Mouse (Mus musculus) heart, adult 11 months (tissue): ENCODE measurements at regions not wholly inside any gene's neighbourhood (a gene's known extent, or its start where the extent isn't known, plus 50 kb on each side); places are given as distances from the start of the nearest gene placed in this dataset.

Source experiments
- DNase-seq: peaks from one replicate; pipeline ENCODE4 v3.0.0; 2022

GRCm38 (mm10) chr13:110911866-110912265 is 342.9 kb upstream of the Actbl2 start:
- DNase-seq: no peak

GRCm38 (mm10) chr13:110913177-110913576 is 341.6 kb upstream of the Actbl2 start:
- no peak for DNase-seq

DNA sequence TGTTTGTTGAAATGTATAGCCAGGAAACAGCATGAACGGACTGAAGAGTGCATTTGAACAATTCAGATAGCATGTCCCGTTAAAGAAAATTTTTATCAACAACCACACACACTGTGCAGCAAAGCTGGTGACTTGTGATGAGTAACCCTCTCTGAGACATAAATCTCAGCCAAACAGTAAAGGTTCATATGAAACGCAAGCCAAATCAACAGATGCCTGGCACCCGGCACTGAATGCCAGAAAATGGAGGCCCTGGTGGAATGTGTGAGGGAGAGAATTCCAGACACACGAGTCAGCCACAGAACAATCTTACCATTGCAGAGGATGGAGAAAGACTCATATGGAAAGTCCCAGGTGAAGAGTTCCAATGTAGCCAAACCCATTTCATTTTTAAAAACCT is 341.1 kb upstream of the Actbl2 start:
- no peak for DNase-seq

- no peak for DNase-seq
Measured at GRCm38 (mm10) chr13:110915161-110915560, 339.7 kb upstream of the Actbl2 start.

GRCm38 (mm10) chr13:110923936-110924335 is 330.9 kb upstream of the Actbl2 start:
- DNase-seq: no peak

- no peak for DNase-seq
Measured at GRCm38 (mm10) chr13:110924897-110925296, 329.9 kb upstream of the Actbl2 start.

DNA sequence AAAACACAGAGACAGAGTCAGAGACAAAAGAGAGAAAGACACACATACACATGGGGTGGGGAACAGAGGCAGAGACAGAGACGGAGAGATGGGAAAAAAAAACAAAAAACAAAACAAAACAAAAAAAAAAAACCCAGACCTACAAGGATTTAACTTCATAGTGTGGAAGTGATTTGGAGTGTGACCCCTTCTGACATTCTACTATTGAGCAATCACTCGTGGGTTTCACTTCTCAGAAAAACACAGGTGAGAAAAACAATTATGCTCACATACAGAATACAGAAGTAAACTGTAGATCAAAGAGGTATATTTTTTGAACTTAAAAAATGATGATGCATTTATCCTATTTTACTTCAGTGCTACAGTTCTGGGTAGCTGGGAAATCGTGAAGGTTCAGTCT is 326.7 kb upstream of the Actbl2 start:
- DNase-seq: no peak

- no peak for DNase-seq
Measured at GRCm38 (mm10) chr13:110928894-110929293, 325.9 kb upstream of the Actbl2 start.

DNA sequence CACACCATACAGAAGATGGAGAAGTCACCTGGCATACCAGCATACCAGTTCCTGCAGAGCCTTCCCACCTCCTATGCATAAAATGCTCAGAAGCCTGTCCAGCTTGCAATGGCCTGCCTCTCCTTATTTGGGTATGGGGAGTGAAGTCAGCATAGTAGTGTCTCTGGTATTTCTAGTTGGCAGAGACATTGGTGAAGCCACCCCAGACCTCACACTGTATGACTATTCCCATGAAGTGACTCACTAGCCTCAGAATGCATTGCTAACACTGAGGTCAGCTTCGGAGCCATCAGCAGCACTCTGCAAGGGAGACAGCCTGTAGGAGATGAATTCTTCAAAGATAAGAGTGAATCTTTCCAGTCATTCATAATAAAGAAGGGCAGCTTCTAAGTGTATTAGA is 325.2 kb upstream of the Actbl2 start:
- peak; percentile 93 for DNase-seq

- DNase-seq: peak; percentile 89
Measured at GRCm38 (mm10) chr13:110941587-110941986, 313.2 kb upstream of the Actbl2 start.

DNA sequence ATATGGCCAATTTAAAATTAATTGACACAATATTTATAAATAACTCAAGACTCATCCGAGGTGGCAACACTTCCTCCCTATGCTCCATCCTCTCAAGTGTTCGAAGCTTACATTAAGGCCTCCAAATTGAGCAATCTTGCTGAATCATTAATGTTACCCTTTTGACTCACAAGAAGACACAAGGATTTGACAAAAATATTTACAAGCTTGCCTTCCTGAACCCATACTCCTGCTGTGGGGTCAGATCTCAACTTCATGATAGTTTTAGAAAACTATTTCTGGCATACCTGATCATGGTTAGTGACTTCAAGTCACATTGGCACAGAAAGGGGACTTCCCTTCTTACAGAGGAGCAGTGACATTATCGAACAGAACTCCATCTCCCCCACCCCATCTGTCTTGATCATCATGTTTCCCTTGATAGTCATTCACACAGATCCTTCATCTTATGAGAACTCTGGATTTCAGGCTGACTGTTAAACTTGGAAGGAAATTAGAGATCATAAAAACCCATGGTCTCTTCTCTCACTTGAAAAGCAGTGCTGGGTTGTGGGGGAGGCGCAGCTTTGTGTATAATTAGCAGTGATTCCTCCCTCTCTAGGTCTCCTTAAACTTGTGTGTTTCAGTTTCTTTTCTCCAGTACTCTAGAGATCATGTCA is 311.7 kb upstream of the Actbl2 start:
- DNase-seq: peak; percentile 35

- DNase-seq: no peak
Measured at GRCm38 (mm10) chr13:110944061-110944460, 310.8 kb upstream of the Actbl2 start.

- DNase-seq: peak; percentile 62
Measured at GRCm38 (mm10) chr13:110944683-110945082, 310.1 kb upstream of the Actbl2 start.

DNA sequence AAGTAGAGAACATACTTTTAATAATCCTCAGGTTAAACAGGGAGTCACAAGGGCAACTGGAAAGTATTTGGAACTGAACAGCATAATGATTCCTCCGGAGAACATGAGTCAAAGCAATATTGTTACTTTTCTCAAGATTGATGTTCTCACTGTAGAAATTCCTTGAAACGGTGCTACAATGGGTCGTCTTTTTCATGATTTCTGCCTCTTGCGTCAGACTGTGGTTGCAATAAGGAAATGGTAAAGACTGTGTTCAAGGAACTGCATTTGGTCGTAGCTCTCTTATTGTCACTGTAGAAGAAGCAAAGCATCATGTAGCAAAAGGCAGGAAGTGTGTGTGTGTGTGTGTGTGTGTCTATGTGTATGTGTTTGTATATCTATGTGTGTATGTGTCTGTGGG is 294.6 kb upstream of the Actbl2 start:
- no peak for DNase-seq

DNA sequence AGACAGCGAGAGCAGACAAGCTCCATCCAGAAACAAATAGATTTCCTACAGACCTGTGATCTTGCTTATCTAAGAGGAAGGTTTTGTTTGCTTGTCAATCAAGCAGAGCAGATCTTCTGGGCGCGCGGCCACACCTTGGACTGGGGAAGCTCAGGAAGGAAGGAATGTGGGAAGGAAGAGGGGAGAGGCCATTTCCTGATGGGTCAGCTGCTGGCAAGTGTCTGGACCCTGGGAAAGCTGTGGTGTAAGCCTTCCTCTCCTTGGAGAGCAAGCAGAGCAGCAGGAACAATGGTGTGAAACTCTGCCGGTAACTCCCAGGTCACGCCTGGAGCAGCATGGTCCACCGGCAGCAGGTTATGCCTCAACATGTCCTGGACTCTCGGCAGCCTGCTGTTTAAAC is 287.7 kb upstream of the Actbl2 start:
- peak; percentile 97 for DNase-seq

GRCm38 (mm10) chr13:110967626-110968506 is 286.9 kb upstream of the Actbl2 start:
- DNase-seq: peak; percentile 96

- DNase-seq: peak; percentile 92
Measured at GRCm38 (mm10) chr13:110968507-110968905, 286.3 kb upstream of the Actbl2 start.

- no peak for DNase-seq
Measured at GRCm38 (mm10) chr13:110977379-110977778, 277.4 kb upstream of the Actbl2 start.

- DNase-seq: no peak
Measured at GRCm38 (mm10) chr13:110978022-110978421, 276.8 kb upstream of the Actbl2 start.

DNA sequence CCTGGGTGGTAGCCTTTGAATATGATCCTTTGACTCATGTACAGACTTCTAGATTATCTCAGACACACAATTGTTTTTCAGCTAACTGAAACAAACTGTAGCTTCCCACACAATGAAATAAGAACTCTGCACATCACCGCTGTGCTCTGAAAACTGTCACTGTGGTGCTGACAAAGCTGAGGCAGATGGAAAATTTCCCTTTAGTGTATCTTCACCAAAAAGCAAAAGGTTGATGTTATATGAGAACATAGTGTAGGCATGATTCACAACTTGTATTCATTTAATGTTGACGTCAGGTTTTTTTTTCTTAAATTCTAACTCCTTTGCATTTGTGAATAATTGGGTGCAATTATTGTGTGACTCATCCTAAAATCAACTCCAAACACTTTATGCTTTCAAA is 264.1 kb upstream of the Actbl2 start:
- DNase-seq: no peak

GRCm38 (mm10) chr13:110991121-110991520 is 263.7 kb upstream of the Actbl2 start:
- DNase-seq: no peak

- DNase-seq: no peak
Measured at GRCm38 (mm10) chr13:110994596-110994995, 260.2 kb upstream of the Actbl2 start.

GRCm38 (mm10) chr13:111002670-111003069 is 252.1 kb upstream of the Actbl2 start:
- DNase-seq: no peak

GRCm38 (mm10) chr13:111014142-111014541 is 240.7 kb upstream of the Actbl2 start:
- no peak for DNase-seq
